Mouse (Mus musculus) neutrophil, adult 5-6 weeks (primary cell): ENCODE results near the gene Rgs3. TPM values are rescaled to one million over a fixed set of nuclear protein-coding genes. Genes with fewer than 3 reads are reported as not detected.

Experiments
- ATAC-seq: fragments of 151-379, 151-347 bp; 2 replicates; pipeline ENCODE4 v1.8.0; 2017; ENCODE audit warnings: mild to moderate bottlenecking, moderate TSS enrichment; ENCODE audit not compliant: insufficient number of reproducible peaks, poor library complexity, low FRiP score, severe bottlenecking; ENCODE audit errors: extremely low read depth
- total RNA-seq: library from RNA; stranded (forward); fragments of 200-1000 nt; gene quantifications from 2 replicates; pipeline ENCODE4 v1.2.3, GENCODE M21; 2017

The Rgs3 gene
- total RNA-seq, 1 experiment from 2014 or later = 166 TPM

DNA sequence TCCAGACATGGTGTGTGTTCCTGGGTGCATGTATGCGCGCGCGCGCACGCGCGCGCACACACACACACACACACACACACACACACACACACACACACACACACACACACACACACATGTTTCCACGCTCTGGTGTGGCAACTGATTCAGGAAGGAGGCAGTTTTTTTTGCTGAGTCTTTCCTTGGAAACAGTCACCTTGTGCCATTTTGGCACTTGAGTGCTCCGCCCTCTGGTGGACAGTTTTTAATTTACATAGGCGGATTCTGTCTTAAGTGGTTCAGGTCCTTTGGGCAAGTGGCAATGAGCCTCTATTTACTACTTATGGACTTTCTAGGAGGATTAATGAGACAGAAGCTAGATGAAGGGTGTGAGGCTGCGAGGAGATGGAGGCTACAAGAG, 136.3 kb downstream of the Rgs3 start:
- ATAC-seq = no peak

DNA sequence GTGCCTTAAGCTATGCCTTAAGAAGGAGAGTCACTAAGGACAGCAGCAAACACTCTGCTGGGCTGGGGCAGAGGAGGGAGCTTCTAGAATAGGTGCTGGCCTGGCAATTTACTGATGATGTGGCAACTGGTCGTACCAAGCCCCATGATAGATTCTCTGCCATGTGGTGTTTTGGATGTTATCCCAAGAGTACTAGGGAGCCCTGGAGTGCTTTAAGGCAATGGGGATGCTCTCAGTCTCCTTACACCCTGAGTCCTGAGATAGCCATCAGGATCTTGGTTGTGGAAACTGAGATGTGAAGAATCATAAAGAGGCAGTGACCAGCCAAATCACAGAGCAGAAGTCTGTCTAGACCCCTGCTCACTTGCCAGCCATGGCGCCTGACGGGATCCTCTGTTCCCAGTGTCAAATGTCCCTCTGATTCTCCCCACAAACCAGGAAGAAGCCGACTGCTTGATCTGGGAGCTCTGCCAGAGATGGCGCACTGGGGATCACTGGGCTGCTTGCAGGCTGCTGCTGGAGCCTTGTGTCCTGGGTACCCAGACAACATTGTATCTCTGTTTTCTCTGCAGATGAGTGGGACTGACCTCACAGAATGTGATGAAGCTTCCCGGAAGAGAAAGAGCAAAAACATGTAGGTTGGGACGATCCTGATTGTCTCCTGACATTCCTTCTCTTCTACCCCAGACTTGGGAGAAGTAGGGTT, 137.2 kb downstream of the Rgs3 start:
- ATAC-seq = no peak

DNA sequence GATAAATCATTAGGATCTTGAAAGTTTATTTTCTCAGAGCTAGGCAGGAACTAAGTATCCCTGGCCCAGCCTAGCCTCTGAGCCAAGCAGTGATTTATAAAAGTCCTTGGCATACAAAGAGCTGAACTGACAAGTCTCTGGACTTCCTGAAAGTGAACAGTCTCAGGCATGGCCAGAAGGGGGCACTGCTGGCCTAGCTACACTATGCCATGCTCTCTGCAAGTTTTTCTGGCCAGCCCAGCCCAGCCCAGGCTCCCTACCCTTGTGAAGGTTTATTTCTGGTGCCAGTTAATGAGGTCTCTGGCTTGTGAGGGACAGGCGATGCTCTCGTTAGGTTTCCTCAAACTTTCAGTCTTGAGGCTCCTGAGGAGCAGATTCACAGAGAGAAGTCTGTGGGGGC, 137.8 kb downstream of the Rgs3 start:
- peak; percentile 39 for ATAC-seq

- no peak for ATAC-seq
Observed at GRCm38 (mm10) chr4:62698521-62698920, 138.9 kb downstream of the Rgs3 start.

DNA sequence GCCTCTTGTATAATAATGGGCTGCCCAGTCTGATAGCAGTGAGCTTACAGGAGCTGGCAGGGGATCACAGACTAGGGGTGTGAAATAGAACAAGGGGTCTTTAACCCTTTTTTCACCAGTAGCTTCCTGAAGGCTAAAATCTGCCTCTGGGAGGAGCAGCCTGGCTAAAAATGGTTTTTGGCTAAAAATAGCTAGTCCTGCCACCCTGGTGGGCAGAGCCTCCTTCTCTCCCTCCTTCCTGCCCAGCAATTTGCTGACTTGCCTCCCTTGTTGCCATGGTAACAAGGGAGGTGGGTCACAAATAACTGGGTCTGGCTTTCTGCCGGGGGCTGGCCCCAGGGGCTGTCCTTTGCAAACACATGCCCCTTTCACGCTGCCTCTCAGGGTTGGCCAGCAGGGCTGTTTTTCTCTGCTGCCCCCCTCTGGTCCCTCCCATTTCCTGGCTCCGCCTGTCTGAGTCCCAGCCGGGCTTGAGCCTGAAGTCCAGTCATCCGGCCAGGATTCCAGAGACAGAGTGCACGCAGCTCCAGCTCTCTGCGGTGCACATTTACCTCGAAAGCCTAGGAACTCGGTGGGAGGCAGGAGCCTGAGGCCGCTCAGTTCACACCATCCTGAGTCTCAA, 139.7 kb downstream of the Rgs3 start:
- 0 out of 2 replicates have a peak, but pooled peaks have one; percentile 17 for ATAC-seq

GRCm38 (mm10) chr4:62700426-62700825, 140.8 kb downstream of the Rgs3 start:
- ATAC-seq = no peak

- ATAC-seq = no peak
Observed at GRCm38 (mm10) chr4:62703151-62703550, 143.5 kb downstream of the Rgs3 start.

GRCm38 (mm10) chr4:62704204-62704603, 144.6 kb downstream of the Rgs3 start:
- no peak for ATAC-seq

DNA sequence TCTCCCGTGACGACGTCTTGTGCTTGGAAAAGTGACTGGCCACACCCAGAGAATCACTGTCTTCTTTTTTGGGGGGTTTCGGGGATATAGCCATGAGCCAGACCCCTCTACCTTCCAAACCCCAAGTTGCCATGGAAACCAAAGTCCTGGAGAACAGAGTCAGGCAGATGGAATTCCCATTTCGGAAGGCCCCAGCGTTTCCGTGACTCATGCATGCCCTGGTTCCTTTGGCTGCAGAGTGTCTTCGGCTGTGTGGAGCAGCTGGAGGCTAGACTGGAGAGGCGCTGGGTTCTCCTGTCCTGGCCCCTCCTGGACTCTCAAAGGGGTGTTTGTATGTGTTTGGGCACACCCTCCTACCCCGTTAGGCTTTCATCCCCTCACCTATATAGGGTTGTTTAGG, 145.4 kb downstream of the Rgs3 start:
- no peak for ATAC-seq

GRCm38 (mm10) chr4:62705749-62706148, 146.1 kb downstream of the Rgs3 start:
- ATAC-seq = no peak

- no peak for ATAC-seq
Observed at GRCm38 (mm10) chr4:62708084-62708483, 148.4 kb downstream of the Rgs3 start.

GRCm38 (mm10) chr4:62708994-62709393, 149.3 kb downstream of the Rgs3 start:
- no peak for ATAC-seq

DNA sequence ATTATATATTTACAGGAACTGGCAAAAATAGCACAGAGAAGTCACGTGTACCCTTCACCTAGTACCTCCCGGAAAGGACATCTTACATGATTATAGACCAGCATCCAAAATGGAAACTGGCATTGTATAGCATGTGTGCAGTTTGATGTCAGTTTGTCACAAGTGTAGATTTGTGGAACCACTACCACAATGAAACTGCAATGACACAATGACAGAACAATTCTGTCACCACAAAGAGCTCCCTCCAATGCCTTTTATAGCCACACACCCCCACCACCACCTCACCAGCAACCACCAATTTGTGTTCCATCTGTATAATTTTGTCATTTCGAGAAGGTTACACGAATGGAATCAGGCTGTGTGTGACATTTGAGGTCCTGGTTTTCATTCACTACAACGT, 149.8 kb downstream of the Rgs3 start:
- no peak for ATAC-seq

DNA sequence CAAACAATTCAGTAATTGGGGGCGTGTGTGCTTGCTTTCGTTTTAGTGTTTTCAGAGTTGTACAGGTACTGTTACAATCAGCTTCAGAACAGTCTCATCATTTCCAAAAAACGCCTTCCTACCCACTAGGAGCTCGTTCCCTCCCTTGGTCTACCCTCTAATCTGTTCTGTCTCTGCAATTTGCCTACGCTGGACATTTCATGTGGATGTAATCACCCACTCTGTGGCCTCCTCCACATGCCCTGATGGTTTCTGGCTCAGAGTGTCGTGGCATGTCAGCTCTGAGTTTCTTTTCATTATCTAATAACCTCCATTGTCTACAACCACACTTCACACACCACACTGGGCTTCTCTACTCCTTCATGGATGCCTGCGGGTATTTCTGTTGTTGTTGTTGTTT, 151.5 kb downstream of the Rgs3 start:
- ATAC-seq = no peak

- no peak for ATAC-seq
Observed at GRCm38 (mm10) chr4:62711582-62711981, 151.9 kb downstream of the Rgs3 start.

DNA sequence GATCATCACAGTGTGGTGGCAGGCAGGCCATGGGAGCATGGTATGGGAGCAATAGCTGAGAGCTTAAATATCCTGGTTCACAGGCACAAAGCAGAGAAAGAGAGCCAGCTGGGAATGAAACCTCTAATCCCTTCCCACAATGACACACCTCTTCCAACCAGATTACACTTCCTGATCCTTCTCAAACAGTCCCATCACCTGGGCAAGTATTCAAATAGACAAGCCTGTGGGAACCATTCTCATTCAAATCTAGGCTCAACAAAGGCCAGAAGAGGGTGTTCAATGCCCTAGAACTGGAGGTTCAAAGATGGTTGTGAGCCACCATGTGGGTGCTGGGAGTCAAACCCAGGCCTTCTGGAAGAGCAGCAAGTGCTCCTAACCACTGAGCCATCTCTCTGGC, 161.2 kb downstream of the Rgs3 start:
- no peak for ATAC-seq

DNA sequence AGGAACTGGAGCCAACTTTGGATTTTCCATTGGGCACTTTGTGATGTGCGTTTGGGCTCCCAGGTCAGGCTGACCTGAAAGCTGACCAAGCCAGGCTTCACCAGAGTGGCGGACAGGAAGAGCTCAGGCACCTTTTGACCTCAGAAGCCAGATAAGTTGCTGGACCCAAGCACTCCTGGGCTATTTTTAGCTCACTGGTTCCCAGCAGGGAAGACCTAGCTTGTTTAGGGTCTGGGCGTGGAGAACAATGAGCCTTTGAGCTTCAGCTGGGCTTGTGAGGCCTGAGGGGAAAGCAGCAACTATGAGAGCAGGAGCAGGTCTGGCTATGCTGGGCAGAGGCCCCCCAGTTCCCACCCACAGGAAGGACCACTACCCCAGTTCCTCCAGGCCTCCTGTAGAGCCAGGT, 162.4 kb downstream of the Rgs3 start:
- ATAC-seq = no peak

DNA sequence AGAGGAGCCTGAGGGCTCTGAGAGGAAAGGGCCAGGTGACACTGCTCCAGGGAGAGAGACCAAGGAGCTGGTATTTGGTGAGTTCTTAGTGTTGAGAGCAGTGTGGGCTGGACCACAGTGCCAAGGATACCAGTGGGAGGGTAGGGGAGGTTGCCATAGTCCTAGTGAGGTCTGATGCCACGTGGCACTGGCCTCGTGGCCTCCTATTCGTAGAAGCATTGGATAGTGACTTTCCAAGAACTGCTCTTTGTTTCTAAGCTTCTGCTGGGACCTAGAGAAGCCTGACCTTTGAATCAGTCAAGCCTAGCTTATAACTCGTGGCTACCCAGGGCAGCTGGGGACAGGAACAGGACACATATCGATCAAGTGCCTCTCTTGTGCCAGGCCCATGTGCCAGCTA, 164.1 kb downstream of the Rgs3 start:
- ATAC-seq = no peak

DNA sequence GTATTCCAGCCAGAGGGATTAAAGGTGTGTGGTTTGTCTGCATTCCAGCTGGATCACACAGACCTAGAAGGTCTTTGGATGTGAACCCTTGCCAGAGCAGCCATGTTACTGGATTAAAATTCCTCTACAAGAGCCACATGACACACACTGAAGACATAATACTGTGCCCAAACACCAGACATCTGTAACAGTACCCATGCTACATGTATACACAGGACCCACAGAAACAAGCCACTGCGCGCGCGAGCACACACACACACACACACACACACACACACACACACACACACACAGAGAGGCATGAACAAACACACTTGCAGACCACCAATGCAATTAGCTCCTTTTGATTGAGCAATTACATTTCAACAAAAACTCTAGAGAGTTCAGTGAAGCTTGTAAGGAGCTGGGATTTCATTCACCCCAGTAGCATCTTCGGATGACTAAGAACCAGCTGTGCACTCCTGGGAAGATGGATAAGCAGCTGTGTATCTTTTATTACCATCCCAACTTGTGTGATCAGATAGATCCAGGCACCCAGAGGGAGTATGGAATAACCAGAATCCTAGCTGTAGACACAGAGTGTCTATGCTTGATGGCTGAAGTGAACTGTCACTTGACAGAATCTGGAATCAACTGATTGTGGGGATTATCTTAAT, 166.8 kb downstream of the Rgs3 start:
- no peak for ATAC-seq

GRCm38 (mm10) chr4:62727541-62728303, 168.1 kb downstream of the Rgs3 start:
- no peak for ATAC-seq
